In the genomic region with DNA sequence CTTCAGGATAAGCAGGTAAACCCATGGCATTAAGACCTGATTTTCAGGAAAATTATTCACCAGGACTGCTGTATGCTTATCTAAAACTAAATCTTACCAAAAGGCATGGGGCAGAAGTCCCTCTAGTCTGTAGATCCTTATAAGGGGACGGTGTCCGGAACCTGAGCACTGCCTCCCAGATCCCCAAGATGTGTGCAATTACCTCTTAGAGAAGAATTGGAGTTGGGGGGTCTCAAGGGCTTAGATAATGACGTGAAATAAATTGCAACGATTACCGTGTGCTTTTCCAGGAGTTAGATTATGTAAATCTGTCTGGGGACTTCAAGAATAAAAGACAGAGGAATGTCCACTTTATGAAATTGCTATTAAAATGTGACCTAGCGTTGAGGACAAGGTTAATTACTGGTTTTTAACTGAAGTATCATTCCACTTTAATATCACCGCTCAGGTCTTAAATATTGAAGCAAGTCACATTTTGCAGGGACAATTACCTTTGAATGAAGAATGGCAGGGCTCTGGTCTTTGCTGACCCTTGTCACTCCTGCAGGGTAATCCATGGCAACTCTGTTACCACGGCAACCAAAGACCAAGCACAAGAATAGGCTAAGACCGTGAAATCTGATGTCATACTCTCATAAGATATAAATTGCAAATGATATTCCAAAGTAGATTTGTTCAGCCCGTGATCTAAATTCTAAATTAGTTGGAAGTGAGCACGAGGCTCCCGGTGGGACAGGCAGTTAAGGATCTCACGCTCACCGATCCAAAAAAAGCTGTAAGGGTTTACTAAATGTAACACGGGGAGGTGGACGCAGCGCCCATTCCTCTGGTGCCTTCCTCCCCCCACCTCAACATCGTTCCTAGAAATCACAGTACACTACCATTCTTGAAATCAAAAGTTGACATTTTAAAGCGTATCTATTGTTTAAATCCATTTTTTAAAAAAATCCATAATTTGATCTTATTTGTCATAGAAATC, we compare ENCODE assay signal across 16 mouse cellular contexts.
DNase-seq lines count a peak whose midpoint lies in the region; ATAC-seq and TF ChIP-seq lines count a peak whose summit lies in the region.
"Had no signal": no experiment of that assay in that cellular context is flagged by ENCODE, and none has a peak within 500 bp of the region (broad histone marks: within the 10 kb centered on the region; RNA-seq: fewer than 3 reads in every experiment).

No protein-coding gene starts in this region.

- H3K36me3 ChIP-seq in embryonic facial prominence, embryonic 11.5 days (replicated peaks; ENCODE audit: control insufficient read depth, insufficient read depth, low read depth, low read length) = no peaks in the 10 kb centered on the region
- no peaks in the 10 kb centered on the region for H3K36me3 ChIP-seq in hindbrain, embryonic 13.5 days
- H3K36me3 ChIP-seq in midbrain, postnatal 0 days (ENCODE audit: insufficient read depth, low read length) = no peaks in the 10 kb centered on the region
- H3K36me3 ChIP-seq: limb, embryonic 15.5 days had no signal

- H3K9ac ChIP-seq in embryonic facial prominence, embryonic 11.5 days (replicated peaks; ENCODE audit: low read length) = no peak overlapping the region
- no peak overlapping the region for H3K9ac ChIP-seq in hindbrain, embryonic 13.5 days
- H3K9ac ChIP-seq in midbrain, postnatal 0 days (replicated peaks; ENCODE audit: low read length, poor library complexity, severe bottlenecking) = no peak overlapping the region
- H3K9ac ChIP-seq: limb, embryonic 15.5 days had no signal

- no peaks in the 10 kb centered on the region for H3K9me3 ChIP-seq in embryonic facial prominence, embryonic 11.5 days (replicated peaks; ENCODE audit: control insufficient read depth, low read length)
- no peaks in the 10 kb centered on the region for H3K9me3 ChIP-seq in hindbrain, embryonic 13.5 days
- no peaks in the 10 kb centered on the region for H3K9me3 ChIP-seq in midbrain, postnatal 0 days (ENCODE audit: low read length)
- H3K9me3 ChIP-seq: limb, embryonic 15.5 days had no signal

- no peaks in the 10 kb centered on the region for H3K4me1 ChIP-seq in embryonic facial prominence, embryonic 11.5 days (ENCODE audit: control insufficient read depth, insufficient read depth, low read length)
- peaks cover 26% of the 10 kb centered on the region for H3K4me1 ChIP-seq in hindbrain, embryonic 13.5 days (replicated peaks)
- no peaks in the 10 kb centered on the region; the same call in 1 of the 2 replicates for H3K4me1 ChIP-seq in midbrain, postnatal 0 days (ENCODE audit: insufficient read depth, low read length)
- H3K4me1 ChIP-seq: limb, embryonic 15.5 days had no signal

- ATAC-seq in embryonic facial prominence, embryonic 11.5 days (replicated peaks; ENCODE audit: insufficient number of reproducible peaks, low FRiP score, low TSS enrichment, low read depth) = no peak; the same call in 1 of the 2 replicates
- ATAC-seq in hindbrain, embryonic 13.5 days (ENCODE audit: low FRiP score) = peak; percentile 72
- peak; percentile 81; the same call in 1 of the 2 replicates for ATAC-seq in midbrain, postnatal 0 days (ENCODE audit: low FRiP score)

- no peak overlapping the region for H3K4me2 ChIP-seq in embryonic facial prominence, embryonic 11.5 days (ENCODE audit: low read depth, low read length)
- H3K4me2 ChIP-seq in hindbrain, embryonic 13.5 days = peak overlapping the region; percentile 36
- peak overlapping the region; percentile 36 for H3K4me2 ChIP-seq in midbrain, postnatal 0 days (ENCODE audit: low read depth, low read length, poor library complexity, severe bottlenecking)
- H3K4me2 ChIP-seq: limb, embryonic 15.5 days had no signal

- no peak overlapping the region for H3K27ac ChIP-seq in embryonic facial prominence, embryonic 11.5 days (replicated peaks; ENCODE audit: low read depth, low read length)
- H3K27ac ChIP-seq in hindbrain, embryonic 13.5 days = no peak overlapping the region
- H3K27ac ChIP-seq in midbrain, postnatal 0 days (ENCODE audit: low read depth, low read length) = no peak overlapping the region
- H3K27ac ChIP-seq: limb, embryonic 15.5 days had no signal

- H3K27me3 ChIP-seq in embryonic facial prominence, embryonic 11.5 days (ENCODE audit: control insufficient read depth, insufficient read depth, low read length) = no peaks in the 10 kb centered on the region
- 0 out of 2 replicates have a peak, but pooled peaks cover 4% of the 10 kb centered on the region for H3K27me3 ChIP-seq in hindbrain, embryonic 13.5 days
- peaks cover 5% of the 10 kb centered on the region; the same call in 1 of the 2 replicates for H3K27me3 ChIP-seq in midbrain, postnatal 0 days (ENCODE audit: insufficient read depth, low read length)
- H3K27me3 ChIP-seq: limb, embryonic 15.5 days had no signal

- no peak overlapping the region for H3K4me3 ChIP-seq in embryonic facial prominence, embryonic 11.5 days (ENCODE audit: low read depth, low read length)
- H3K4me3 ChIP-seq in hindbrain, embryonic 13.5 days = no peak overlapping the region
- no peak overlapping the region for H3K4me3 ChIP-seq in midbrain, postnatal 0 days (ENCODE audit: low read depth, low read length)
- H3K4me3 ChIP-seq: erythroblast, embryonic 14.5 days; limb, embryonic 15.5 days had no signal

- TF ChIP-seq CTCF in midbrain, postnatal 0 days (IDR thresholded peaks at IDR 0.05) = no peak

- WGBS in embryonic facial prominence, embryonic 11.5 days = 47% methylated on average over 19 of the region's 19 CpGs
- 17% methylated on average over 19 of the region's 19 CpGs for WGBS in hindbrain, embryonic 13.5 days
- WGBS in midbrain, postnatal 0 days = 21% methylated on average over 19 of the region's 19 CpGs

- DNase-seq in brain, adult 2 months (ENCODE audit: low read depth, low spot score) = peak; percentile 7
- peak; percentile 73 for DNase-seq in embryonic facial prominence, embryonic 11.5 days (ENCODE audit: low spot score)
- DNase-seq in midbrain, postnatal 0 days (ENCODE audit: low spot score) = peak; percentile 77
- DNase-seq in lung, postnatal 4 days = no peak
- DNase-seq in layer of hippocampus, adult 8-10 months (ENCODE audit: low spot score in 2 of 2) = no peak
- no peak for DNase-seq in heart, adult 9 months (ENCODE audit: low spot score in 2 of 2)
- no peak for DNase-seq in kidney, adult 18-20 months
- DNase-seq: adrenal gland, adult 2 months; cerebellum, adult 2 months; gastrocnemius, postnatal 36 days; heart, postnatal 14 days; kidney, adult 9 months; right cerebral cortex, postnatal 4 days had no signal

Comparison
In these comparisons a context has a peak if more than half of its experiments do, and no peak if none do; other contexts are left out.
1. DNase-seq: peak in brain, adult 2 months (single experiment), embryonic facial prominence, embryonic 11.5 days (single experiment) and midbrain, postnatal 0 days (single experiment); none in lung, postnatal 4 days (0 of 2), layer of hippocampus, adult 8-10 months (0 of 2), heart, adult 9 months (0 of 2) and kidney, adult 18-20 months (single experiment).